20 mouse cellular contexts compared by ENCODE assay signal in the genomic region with DNA sequence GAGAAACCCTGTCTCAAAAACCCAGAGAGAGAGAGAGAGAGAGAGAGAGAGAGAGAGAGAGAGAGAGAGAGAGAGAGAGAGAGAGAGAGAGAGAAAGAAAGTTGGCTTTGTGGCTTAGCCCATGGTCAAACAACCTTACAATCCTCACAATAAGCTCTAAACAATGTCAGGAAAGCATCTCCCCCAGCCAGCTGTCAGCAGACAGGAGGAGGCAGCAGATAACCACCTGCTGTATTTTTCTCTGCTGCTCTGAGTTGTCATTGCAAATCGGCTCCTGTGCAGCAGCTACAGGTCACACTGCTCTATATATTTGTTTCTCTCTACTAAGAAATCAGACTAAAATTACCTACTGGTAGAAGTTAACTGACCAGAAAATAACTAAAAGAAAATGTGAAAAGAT. TPM values are rescaled to one million over a fixed set of nuclear protein-coding genes. Genes with fewer than 3 reads are reported as not detected.
DNase-seq lines count a peak whose midpoint lies in the region; ATAC-seq and TF ChIP-seq lines count a peak whose summit lies in the region.
"Had no signal": no experiment of that assay in that cellular context is flagged by ENCODE, and none has a peak within 500 bp of the region (broad histone marks: within the 10 kb centered on the region; RNA-seq: fewer than 3 reads in every experiment).

No protein-coding gene starts in this region.

- no peak overlapping the region for H3K4me3 ChIP-seq in gastrocnemius, adult 2 months
- H3K4me3 ChIP-seq in heart, postnatal 0 days (ENCODE audit: low read depth, low read length): no peak overlapping the region
- H3K4me3 ChIP-seq in heart, embryonic 11.5 days (ENCODE audit: low read depth, low read length): no peak overlapping the region
- no peak overlapping the region for H3K4me3 ChIP-seq in lung, postnatal 0 days (ENCODE audit: low read depth, low read length)
- H3K4me3 ChIP-seq: forebrain, embryonic 10.5 days; hindbrain, embryonic 15.5 days had no signal

- peak overlapping the region; percentile 79 for H3K27ac ChIP-seq in gastrocnemius, adult 2 months
- peak overlapping the region; percentile 74 for H3K27ac ChIP-seq in heart, postnatal 0 days (ENCODE audit: low read depth)
- H3K27ac ChIP-seq in heart, embryonic 11.5 days (ENCODE audit: low read depth, low read length): no peak overlapping the region
- H3K27ac ChIP-seq in lung, postnatal 0 days (ENCODE audit: low read length): no peak overlapping the region
- H3K27ac ChIP-seq: forebrain, embryonic 10.5 days; hindbrain, embryonic 15.5 days had no signal

- DNase-seq in gastrocnemius, adult 2 months: no peak
- DNase-seq in gastrocnemius, adult 18-20 months (ENCODE audit: low spot score): no peak
- DNase-seq in heart, postnatal 0 days (ENCODE audit: low spot score): no peak
- no peak for DNase-seq in lung, postnatal 0 days (ENCODE audit: low spot score)
- no peak for DNase-seq in lung, postnatal 14 days
- DNase-seq in left cerebral cortex, adult 11 months (ENCODE audit: low spot score): no peak
- DNase-seq: adrenal gland, postnatal 10 days; cerebellum, adult 11 months; cerebellum, postnatal 14 days; kidney, postnatal 14 days; lung, adult 18-20 months; right cerebral cortex, adult 18-20 months had no signal

- H3K9ac ChIP-seq in heart, postnatal 0 days (replicated peaks; ENCODE audit: low read depth, low read length): no peak overlapping the region
- H3K9ac ChIP-seq in heart, embryonic 11.5 days (ENCODE audit: low read depth, low read length): no peak overlapping the region
- H3K9ac ChIP-seq in lung, postnatal 0 days (replicated peaks; ENCODE audit: low read depth): no peak overlapping the region
- H3K9ac ChIP-seq: hindbrain, embryonic 15.5 days had no signal

- TF ChIP-seq CTCF in gastrocnemius, adult 2 months (IDR thresholded peaks at IDR 0.05): no peak
- 0 out of 2 replicates have a peak, but pooled peaks have one; percentile 8 for TF ChIP-seq CTCF in heart, postnatal 0 days (IDR thresholded peaks at IDR 0.05; ENCODE audit: low read depth)
- 0 out of 2 replicates have a peak, but pooled peaks have one; percentile 13 for TF ChIP-seq CTCF in lung, postnatal 0 days (IDR thresholded peaks at IDR 0.05)

- H3K36me3 ChIP-seq in heart, postnatal 0 days (replicated peaks; ENCODE audit: control insufficient read depth, insufficient read depth, low read length): peaks cover 7% of the 10 kb centered on the region; the same call in 1 of the 2 replicates
- peaks cover 2% of the 10 kb centered on the region; the same call in 1 of the 2 replicates for H3K36me3 ChIP-seq in heart, embryonic 11.5 days (ENCODE audit: control insufficient read depth, insufficient read depth, low read length)
- H3K36me3 ChIP-seq in lung, postnatal 0 days (ENCODE audit: insufficient read depth, low read length): no peaks in the 10 kb centered on the region
- H3K36me3 ChIP-seq: hindbrain, embryonic 15.5 days had no signal

- H3K27me3 ChIP-seq in heart, postnatal 0 days (ENCODE audit: control insufficient read depth, insufficient read depth, low read length): no peaks in the 10 kb centered on the region
- H3K27me3 ChIP-seq in heart, embryonic 11.5 days (ENCODE audit: control insufficient read depth, insufficient read depth, low read length): no peaks in the 10 kb centered on the region
- H3K27me3 ChIP-seq in lung, postnatal 0 days (replicated peaks; ENCODE audit: insufficient read depth, low read length): no peaks in the 10 kb centered on the region
- H3K27me3 ChIP-seq: hindbrain, embryonic 15.5 days had no signal

- peak; percentile 47; the same call in 1 of the 2 replicates for ATAC-seq in heart, postnatal 0 days (ENCODE audit: insufficient read depth, low read depth)
- no peak for ATAC-seq in heart, embryonic 11.5 days (replicated peaks; ENCODE audit: insufficient number of reproducible peaks, low FRiP score, low TSS enrichment)
- ATAC-seq in lung, postnatal 0 days: no peak
- peak; percentile 84 for ATAC-seq in megakaryocyte progenitor cell, adult 5-6 weeks (replicated peaks; ENCODE audit: poor library complexity)
- ATAC-seq: activated CD4-positive, CD25-positive, alpha-beta regulatory T cell, adult 4 months; CD4-positive, CD25-positive, alpha-beta regulatory T cell, adult 4 months; intestine, embryonic 16.5 days had no signal

- 4% methylated on average over 1 of the region's 1 CpGs for WGBS in heart, postnatal 0 days
- WGBS in heart, embryonic 11.5 days (ENCODE audit: insufficient replicate concordance): 15% methylated on average over 1 of the region's 1 CpGs
- 35% methylated on average over 1 of the region's 1 CpGs for WGBS in lung, postnatal 0 days

- TF ChIP-seq EP300 in heart, postnatal 0 days (IDR thresholded peaks at IDR 0.05; ENCODE audit: low read depth): no peak
- TF ChIP-seq EP300 in lung, postnatal 0 days (IDR thresholded peaks at IDR 0.05): no peak

- intact Hi-C loops in gastrocnemius, adult 2 months (cut with DNase I): no loop called here

- no peak overlapping the region for H3K4me2 ChIP-seq in heart, postnatal 0 days (ENCODE audit: low read depth, low read length)
- H3K4me2 ChIP-seq in heart, embryonic 11.5 days: no peak overlapping the region
- H3K4me2 ChIP-seq in lung, postnatal 0 days (replicated peaks; ENCODE audit: low read depth, low read length): no peak overlapping the region
- H3K4me2 ChIP-seq: hindbrain, embryonic 15.5 days; midbrain, embryonic 11.5 days had no signal

- peaks cover under 1% of the 10 kb centered on the region for H3K9me3 ChIP-seq in heart, postnatal 0 days (replicated peaks; ENCODE audit: control insufficient read depth, low read length)
- H3K9me3 ChIP-seq in heart, embryonic 11.5 days (replicated peaks; ENCODE audit: control insufficient read depth, low read length): peaks cover under 1% of the 10 kb centered on the region; the same call in 1 of the 2 replicates
- peaks cover under 1% of the 10 kb centered on the region; the same call in 1 of the 2 replicates for H3K9me3 ChIP-seq in lung, postnatal 0 days (ENCODE audit: low read length)
- H3K9me3 ChIP-seq: forebrain, embryonic 10.5 days; hindbrain, embryonic 15.5 days had no signal

- H3K4me1 ChIP-seq in heart, postnatal 0 days (ENCODE audit: control insufficient read depth, insufficient read depth): peaks cover 35% of the 10 kb centered on the region
- H3K4me1 ChIP-seq in heart, embryonic 11.5 days (ENCODE audit: control insufficient read depth, insufficient read depth, low read length): peaks cover 17% of the 10 kb centered on the region
- H3K4me1 ChIP-seq in lung, postnatal 0 days (ENCODE audit: insufficient read depth, low read depth, low read length): no peaks in the 10 kb centered on the region

RNA-seq across cellular contexts. Expression of a gene that starts 53.1 kb away (rescaled TPM):
- 10 to 100 TPM; 14.7 to 26.7 TPM for total RNA-seq in gastrocnemius, adult 2 months (2021)
- total RNA-seq in gastrocnemius, adult 18-20 months (2021): 10 to 100 TPM; 20.0 to 23.7 TPM
- 82.4 and 166 TPM in 2 replicates for total RNA-seq in heart, postnatal 0 days (2014; rRNA removed; ENCODE audit: low replicate concordance)
- 28.1 and 37.7 TPM in 2 replicates for polyA plus RNA-seq in heart, postnatal 0 days (2015; fragmentation: Nextera tagmentation; extraction: Ambion mirVana)
- 56.1 and 60.0 TPM in 2 replicates for polyA plus RNA-seq in heart, embryonic 11.5 days (2014; fragmentation: Nextera tagmentation; extraction: Ambion mirVana)
- polyA plus RNA-seq in lung, postnatal 0 days (2015; fragmentation: Nextera tagmentation; extraction: Ambion mirVana): 26.9 and 33.4 TPM in 2 replicates
- total RNA-seq in megakaryocyte progenitor cell, adult 5-6 weeks (2015): 51.5 and 70.9 TPM in 2 replicates
- 33.9 and 43.9 TPM in 2 replicates for total RNA-seq in megakaryocyte progenitor cell, adult 5-6 weeks (2017)

Comparison
In these comparisons a context has a peak if more than half of its experiments do, and no peak if none do; other contexts are left out.
1. H3K27ac ChIP-seq: peak in gastrocnemius, adult 2 months (single experiment) and heart, postnatal 0 days (single experiment); none in heart, embryonic 11.5 days (single experiment) and lung, postnatal 0 days (single experiment).
2. ATAC-seq: peak in heart, postnatal 0 days (single experiment) and megakaryocyte progenitor cell, adult 5-6 weeks (single experiment); none in heart, embryonic 11.5 days (single experiment) and lung, postnatal 0 days (single experiment).